Mouse (Mus musculus) ES-E14 (cell line): ENCODE results near the gene Rgs3. TPM values are rescaled to one million over a fixed set of nuclear protein-coding genes. Genes with fewer than 3 reads are reported as not detected.

Source experiments
- DNase-seq: peaks from one replicate; pipeline ENCODE4 v3.0.0-alpha.2; 2013; ENCODE audit warnings: low read depth, low spot score
- H3K27ac ChIP-seq: 2 replicates; pipeline ENCODE4 v1.5.1; 2012; ENCODE audit warnings: low read depth, mild to moderate bottlenecking, low read length, moderate library complexity, mixed read lengths; ENCODE audit not compliant: poor library complexity, insufficient read depth, severe bottlenecking
- H3K36me3 ChIP-seq: 2 replicates; pipeline ENCODE4 v1.6.1; 2012; ENCODE audit warnings: mild to moderate bottlenecking, low read length, moderate library complexity, mixed read lengths; ENCODE audit not compliant: control insufficient read depth, poor library complexity, insufficient read depth, severe bottlenecking
- H3K4me1 ChIP-seq, 2 experiments: fragments of 150-350 bp in 1 of 2; sonication (generic) in 1 of 2; 2 replicates each; pipeline ENCODE4 v1.6.1; 2012; ENCODE audit warnings: low read length in 2 of 2, mild to moderate bottlenecking in 1 of 2, mixed read lengths in 1 of 2; ENCODE audit not compliant: control insufficient read depth in 2 of 2, insufficient read depth in 2 of 2, poor library complexity in 1 of 2
- H3K4me3 ChIP-seq, 2 experiments: fragments of 150-350 bp in 1 of 2; sonication (generic) in 1 of 2; 2 replicates each; pipeline ENCODE4 v1.5.1; 2012; ENCODE audit warnings: low read length in 2 of 2, low read depth in 1 of 2, mild to moderate bottlenecking in 1 of 2, mixed read lengths in 1 of 2; ENCODE audit not compliant: insufficient read depth in 1 of 2, poor library complexity in 1 of 2, severe bottlenecking in 1 of 2
- H3K9ac ChIP-seq: 2 replicates; pipeline ENCODE4 v1.6.1; 2012; ENCODE audit warnings: low read depth, mild to moderate bottlenecking, low read length, mixed read lengths; ENCODE audit not compliant: poor library complexity, insufficient read depth, severe bottlenecking
- H3K9me3 ChIP-seq: fragments of 150-350 bp; sonication (generic); 2 replicates; pipeline ENCODE4 v1.6.1; 2012; ENCODE audit warnings: low read depth, mild to moderate bottlenecking, low read length; ENCODE audit not compliant: control insufficient read depth, insufficient read depth
- CHD2 ChIP-seq: IDR thresholded peaks from 2 replicates; pipeline ENCODE4 v1.6.1; 2014; ENCODE audit warnings: mild to moderate bottlenecking, low read depth, low read length, inconsistent platforms
- HCFC1 ChIP-seq: IDR thresholded peaks from 2 replicates; pipeline ENCODE4 v1.6.1; 2012; ENCODE audit warnings: low read length, inconsistent platforms, borderline replicate concordance; ENCODE audit not compliant: insufficient read depth
- MAFK ChIP-seq: IDR thresholded peaks from 2 replicates; pipeline ENCODE4 v1.6.1; 2014; ENCODE audit warnings: mild to moderate bottlenecking, low read depth, low read length, inconsistent platforms; ENCODE audit not compliant: insufficient read depth
- ZC3H11A ChIP-seq: IDR thresholded peaks from 2 replicates; pipeline ENCODE4 v1.6.1; 2012; ENCODE audit warnings: low read depth, mild to moderate bottlenecking, inconsistent platforms, low read length, borderline replicate concordance
- ZNF384 ChIP-seq: IDR thresholded peaks from 2 replicates; pipeline ENCODE4 v1.6.1; 2012; ENCODE audit warnings: low read depth, low read length, inconsistent platforms
- in situ Hi-C, 2 experiments: fragments of 600-800 bp; cut with MboI; formaldehyde crosslinking; loops; one replicate each; pipeline ENCODE4 v1.15.1; 2025; ENCODE audit warnings: low sequenced_read_pairs in 2 of 2, inconsistent platforms in 1 of 2; ENCODE audit not compliant: unreplicated experiment in 2 of 2
- total RNA-seq: library from RNA; depleted of rRNA; stranded (reverse); fragments of 300-350 nt; gene quantifications from 2 replicates; pipeline ENCODE4 v1.2.3, GENCODE M21; 2012

Gene Rgs3
- total RNA-seq, 1 experiment: 10.0 TPM

- H3K36me3 ChIP-seq: no peaks in the 10 kb centered on the region
- H3K4me3 ChIP-seq: no peak overlapping the region
Measured at GRCm38 (mm10) chr4:62691625-62692024, 132.0 kb downstream of the Rgs3 start.

GRCm38 (mm10) chr4:62693839-62694238 is 134.2 kb downstream of the Rgs3 start:
- Histone ChIP-seq H3K36me3 (no peaks in the 10 kb centered on the region), H3K9ac (no peak overlapping the region), H3K27ac (no peak overlapping the region), H3K4me1 (peaks cover 0 to 10% of the 10 kb centered on the region in 2 experiments; a peak in 1 of 4 replicates), H3K9me3 (no peaks in the 10 kb centered on the region), H3K4me3 (no peak overlapping the region)
- in situ Hi-C loops: loop anchor here (5.0 to 10.0 kb wide), 2 partner anchors 129 to 137 kb away; partner anchors contain the start of gene Rgs3 (in 1 of the 2)
- TF ChIP-seq CHD2: no peak
- no peak for TF ChIP-seq HCFC1
- no peak for TF ChIP-seq ZNF384
- no peak for TF ChIP-seq MAFK
- TF ChIP-seq ZC3H11A: no peak
- DNase-seq: peak; percentile 56

More at GRCm38 (mm10) chr4:62691625-62692024, 132.0 kb downstream of the Rgs3 start:
- no peaks in the 10 kb centered on the region for H3K9me3 ChIP-seq
- no peak overlapping the region for H3K9ac ChIP-seq
- H3K4me1 ChIP-seq: peaks cover 0 to 14% of the 10 kb centered on the region in 2 experiments; a peak in 1 of 4 replicates
- H3K27ac ChIP-seq: no peak overlapping the region
- no peak for DNase-seq
- TF ChIP-seq CHD2 (no peak), ZNF384 (no peak)
- in situ Hi-C loops: loop anchor here (5.0 to 10.0 kb wide), 2 partner anchors 127 to 134 kb away; partner anchors contain the start of gene Rgs3 (in 1 of the 2)

GRCm38 (mm10) chr4:62694703-62695439 is 135.2 kb downstream of the Rgs3 start:
- in situ Hi-C loops: loop anchor here (5.0 to 10.0 kb wide), 2 partner anchors 130 to 138 kb away; partner anchors contain the start of gene Rgs3 (in 1 of the 2)
- TF ChIP-seq ZNF384: no peak
- no peak for TF ChIP-seq CHD2
- no peak for TF ChIP-seq ZC3H11A
- TF ChIP-seq MAFK: no peak
- no peak for TF ChIP-seq HCFC1
- Histone ChIP-seq H3K4me1 (peaks cover 0 to 16% of the 10 kb centered on the region in 2 experiments; a peak in 1 of 4 replicates), H3K9ac (no peak overlapping the region), H3K27ac (no peak overlapping the region), H3K36me3 (no peaks in the 10 kb centered on the region), H3K4me3 (no peak overlapping the region), H3K9me3 (no peaks in the 10 kb centered on the region)
- DNase-seq: no peak

GRCm38 (mm10) chr4:62695523-62695922 is 135.9 kb downstream of the Rgs3 start:
- Histone ChIP-seq H3K36me3 (no peaks in the 10 kb centered on the region; the same call in 1 of the 2 replicates), H3K4me1 (peaks cover 0 to 19% of the 10 kb centered on the region in 2 experiments; a peak in 1 of 4 replicates), H3K9ac (no peak overlapping the region), H3K4me3 (no peak overlapping the region), H3K27ac (no peak overlapping the region), H3K9me3 (no peaks in the 10 kb centered on the region)
- TF ChIP-seq CHD2 (no peak), ZNF384 (no peak), MAFK (no peak), HCFC1 (no peak), ZC3H11A (no peak)
- in situ Hi-C loops: loop anchor here in 1 of 2 experiments (10.0 kb wide), 1 partner anchor 131 kb away; no protein-coding TSS in a partner anchor
- no peak for DNase-seq
